Mouse (Mus musculus): ENCODE results near the gene Med16.

DNA sequence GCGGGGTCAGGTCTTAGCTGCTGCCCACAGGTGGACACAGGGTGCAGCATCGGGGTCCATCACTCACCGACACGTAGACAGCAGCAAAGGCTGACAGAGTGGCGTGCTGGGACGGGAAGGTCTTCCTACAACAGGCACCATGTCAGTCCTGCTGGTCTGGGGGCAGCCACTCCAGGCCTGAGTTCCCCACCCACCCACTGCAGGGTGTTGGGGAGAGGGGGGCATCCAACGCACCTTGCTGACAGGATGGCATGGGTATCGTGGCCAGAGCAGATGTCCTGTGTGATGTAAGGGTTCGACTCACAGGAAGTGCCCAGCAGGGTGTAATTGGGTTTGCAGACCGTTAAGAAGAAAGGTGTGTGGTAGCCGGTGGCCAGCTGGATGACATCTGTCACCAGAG, 42.1 kb downstream of the Med16 start:
- TF ChIP-seq CTCF (IDR thresholded peaks at IDR 0.05; ENCODE audit: borderline replicate concordance, control insufficient read depth, extremely low read depth, insufficient read depth, low read length, poor library complexity) = no peak
- TF ChIP-seq POLR2A (IDR thresholded peaks at IDR 0.05; ENCODE audit: control insufficient read depth, extremely low read depth, insufficient read depth, low read length, poor library complexity) = no peak

All from thymus, adult 2 months (tissue).